Mouse (Mus musculus): ENCODE measurements around the gene Rbms1.

The Rbms1 gene

DNA sequence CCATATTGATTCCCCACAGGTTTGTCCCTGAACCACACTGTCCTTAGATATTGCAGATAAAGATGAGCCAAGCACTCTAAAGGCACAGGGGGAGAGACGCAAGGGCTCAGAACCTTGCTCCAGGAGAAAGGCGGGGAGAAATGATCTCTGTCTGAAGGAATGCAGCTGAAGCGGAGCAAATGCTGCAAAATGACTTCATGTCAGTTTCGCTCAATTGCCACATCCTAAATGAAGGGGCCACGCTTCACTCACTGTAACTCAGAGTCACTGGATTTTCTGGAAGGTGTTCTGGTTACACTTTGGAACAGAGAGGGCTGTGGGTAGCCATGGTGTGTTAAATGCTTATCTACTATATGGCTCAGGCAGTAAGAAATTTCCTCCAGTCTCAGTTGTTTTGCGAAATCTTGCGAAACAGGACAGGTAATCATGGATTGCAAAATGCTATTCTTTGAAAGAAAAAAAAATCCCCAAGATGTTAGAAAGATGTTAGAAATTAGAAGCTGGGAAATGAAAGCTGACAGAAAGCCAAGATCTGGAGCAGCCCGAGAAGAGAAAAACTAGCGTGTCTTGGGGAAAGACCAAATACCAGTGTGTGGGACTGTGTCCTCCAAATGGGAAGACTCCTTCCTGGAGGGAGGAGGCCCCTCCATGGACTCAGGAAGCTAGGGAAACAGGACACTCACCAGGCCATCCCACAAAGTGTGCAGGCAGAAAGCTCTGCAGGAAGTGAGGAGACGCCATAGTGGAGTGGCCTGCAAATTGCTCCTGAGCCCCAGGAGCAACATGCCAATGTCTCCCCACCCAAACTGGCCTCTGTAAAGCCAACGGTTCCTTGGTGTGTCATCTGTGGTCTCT is 155.4 kb downstream of the Rbms1 start:
- 76% methylated on average over 11 of the region's 11 CpGs for WGBS

DNA sequence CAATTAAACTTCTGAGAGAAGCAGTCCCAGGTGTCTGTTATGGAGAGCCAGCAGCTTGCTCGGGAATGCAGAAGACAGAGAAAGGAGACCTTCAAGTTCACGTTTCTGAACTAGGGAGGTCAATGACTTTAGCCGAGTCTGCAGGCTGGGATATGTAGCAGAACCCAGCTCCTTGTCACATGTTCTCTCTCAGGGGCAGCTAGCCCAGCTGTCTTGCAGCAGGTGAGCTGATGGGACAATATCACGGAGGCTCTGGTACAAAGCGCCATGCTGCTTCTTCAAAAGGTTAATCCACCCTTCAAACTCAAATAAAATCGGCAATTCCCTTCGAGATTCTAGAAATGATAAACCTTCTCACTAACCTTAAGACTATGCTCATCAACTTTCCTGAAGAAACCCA is 158.2 kb downstream of the Rbms1 start:
- WGBS: 84% methylated on average over 7 of the region's 7 CpGs

DNA sequence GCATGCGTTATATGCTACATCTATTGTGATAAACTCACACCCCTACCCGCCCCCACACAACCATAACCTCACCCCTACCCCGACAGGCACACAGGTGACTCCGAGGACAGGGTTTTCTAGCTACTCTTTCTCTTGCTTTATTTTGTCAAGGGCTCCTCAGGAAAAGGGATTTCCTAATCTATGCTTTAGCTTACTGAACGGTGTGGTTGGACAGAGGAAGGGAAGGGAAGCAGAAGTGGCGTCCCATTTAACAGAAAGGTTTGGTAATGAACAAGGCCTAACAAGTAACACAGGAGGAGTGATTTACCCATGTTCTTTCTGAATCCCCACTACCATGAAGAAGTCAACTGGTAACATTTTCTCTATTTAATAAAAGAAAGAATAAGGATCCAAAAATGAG is 159.6 kb downstream of the Rbms1 start:
- 88% methylated on average over 6 of the region's 6 CpGs for WGBS

DNA sequence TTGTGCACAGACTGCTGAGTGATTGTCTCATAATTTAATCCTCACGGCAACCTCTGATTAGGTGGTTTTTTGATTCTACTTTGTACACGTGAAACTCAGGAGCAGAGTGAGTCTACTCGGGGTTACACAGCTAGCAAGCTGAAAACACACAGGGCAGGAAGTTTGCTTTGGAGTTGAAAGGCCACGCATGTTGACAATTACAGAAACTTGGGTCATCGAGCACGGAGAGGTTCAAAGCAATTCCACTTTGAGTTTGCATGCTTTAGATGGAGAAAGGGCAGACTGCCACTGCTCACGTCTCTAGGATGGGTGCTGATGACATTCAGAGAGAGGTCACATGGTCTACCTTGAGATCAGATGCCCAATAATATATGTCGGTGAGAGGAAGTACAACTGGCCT is 160.2 kb downstream of the Rbms1 start:
- 67% methylated on average over 8 of the region's 8 CpGs for WGBS

DNA sequence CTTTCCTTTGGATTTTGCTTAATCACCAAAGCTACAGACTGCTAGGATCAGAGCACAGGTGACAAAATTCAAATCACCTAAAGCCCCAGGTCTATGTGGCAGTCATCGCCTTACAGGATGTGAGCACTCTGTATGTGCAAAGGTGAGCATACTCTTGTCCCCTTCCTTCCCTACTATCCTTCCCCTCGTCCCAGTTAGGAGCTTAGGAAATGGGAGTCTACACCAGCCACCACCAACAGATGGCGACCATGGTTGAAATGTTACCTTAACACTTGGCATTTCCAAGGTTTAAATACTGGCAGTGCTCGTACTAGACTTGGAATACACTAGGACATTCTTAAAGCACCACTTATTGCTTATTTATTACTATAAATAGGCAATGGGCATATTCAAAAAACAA is 160.8 kb downstream of the Rbms1 start:
- WGBS: 23% methylated on average over 4 of the region's 4 CpGs

DNA sequence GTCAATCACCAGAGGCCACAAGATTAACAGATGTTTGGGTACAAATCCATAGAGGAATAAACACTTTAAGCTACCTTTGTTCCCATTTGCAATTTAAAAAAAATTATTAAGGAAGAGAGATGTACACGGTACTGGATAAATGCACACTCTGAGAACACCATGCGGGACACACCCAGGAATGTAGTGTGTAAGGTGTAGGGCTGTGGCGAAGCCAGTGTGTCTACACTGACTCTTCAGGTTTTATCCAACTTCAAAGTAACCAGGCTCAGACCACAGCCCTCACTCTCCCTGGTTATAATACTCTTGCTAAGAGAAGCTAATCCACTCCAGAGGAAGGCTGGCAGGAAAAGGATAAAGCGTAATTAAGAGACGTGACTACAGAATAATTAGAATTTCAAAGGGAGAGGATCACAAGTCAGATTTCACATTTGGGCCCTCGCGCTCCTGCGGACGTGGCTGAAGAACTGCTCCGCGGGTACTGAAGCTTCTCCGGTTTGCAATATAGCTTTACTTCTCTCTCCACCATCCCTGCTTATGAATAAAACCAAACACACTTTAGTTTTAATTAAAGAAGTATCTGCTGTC is 161.3 kb downstream of the Rbms1 start:
- WGBS: 69% methylated on average over 12 of the region's 12 CpGs

DNA sequence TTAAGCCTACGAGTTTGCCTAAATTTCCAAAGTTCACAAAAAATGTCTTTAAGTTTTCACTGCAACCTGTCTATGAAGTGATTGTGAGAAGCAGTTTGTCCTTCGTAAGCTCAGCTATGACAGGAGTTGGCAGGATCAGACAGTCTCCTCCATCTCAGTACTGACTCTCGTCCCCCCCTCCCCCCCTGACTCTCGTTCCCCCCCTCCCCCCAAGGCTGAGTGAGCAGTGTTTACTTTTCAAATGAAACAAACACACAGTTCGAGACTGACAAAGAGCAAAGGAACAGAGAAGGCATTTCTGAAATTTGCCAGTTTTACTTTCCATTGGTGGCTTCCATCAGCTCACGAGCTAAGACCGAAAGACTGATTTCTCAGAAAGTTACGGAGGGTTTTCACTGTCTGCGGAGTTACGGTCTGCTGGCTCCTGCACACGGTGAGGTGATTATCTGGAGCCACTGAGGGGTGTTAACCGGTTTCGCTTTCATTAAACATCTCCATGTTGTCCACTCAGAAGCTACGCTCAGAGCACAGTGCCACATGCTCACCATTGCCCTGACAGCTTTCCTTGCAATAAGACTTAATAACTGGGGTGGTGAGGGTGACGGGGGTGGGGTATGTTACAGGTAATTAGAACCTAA is 162.0 kb downstream of the Rbms1 start:
- 55% methylated on average over 15 of the region's 15 CpGs for WGBS

DNA sequence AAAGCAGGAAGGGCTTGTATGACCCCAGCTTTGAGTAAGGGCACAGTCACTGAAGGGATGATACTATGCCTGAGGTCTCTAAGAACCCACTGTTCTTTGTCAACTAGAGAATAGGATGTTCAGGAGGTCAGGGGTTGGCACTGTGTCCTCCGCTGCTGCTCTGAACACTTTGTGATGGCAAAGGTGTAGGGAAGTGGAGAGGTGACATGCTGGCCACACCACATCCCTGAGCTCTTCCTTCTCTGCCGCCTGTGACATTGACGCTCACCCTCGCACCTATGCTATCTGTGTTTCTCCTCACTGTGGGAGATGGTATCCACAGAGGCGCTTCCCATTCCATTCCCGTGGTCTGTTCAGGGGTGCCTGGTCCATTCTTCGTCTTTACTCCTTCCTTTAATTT is 163.2 kb downstream of the Rbms1 start:
- WGBS: 87% methylated on average over 7 of the region's 7 CpGs

DNA sequence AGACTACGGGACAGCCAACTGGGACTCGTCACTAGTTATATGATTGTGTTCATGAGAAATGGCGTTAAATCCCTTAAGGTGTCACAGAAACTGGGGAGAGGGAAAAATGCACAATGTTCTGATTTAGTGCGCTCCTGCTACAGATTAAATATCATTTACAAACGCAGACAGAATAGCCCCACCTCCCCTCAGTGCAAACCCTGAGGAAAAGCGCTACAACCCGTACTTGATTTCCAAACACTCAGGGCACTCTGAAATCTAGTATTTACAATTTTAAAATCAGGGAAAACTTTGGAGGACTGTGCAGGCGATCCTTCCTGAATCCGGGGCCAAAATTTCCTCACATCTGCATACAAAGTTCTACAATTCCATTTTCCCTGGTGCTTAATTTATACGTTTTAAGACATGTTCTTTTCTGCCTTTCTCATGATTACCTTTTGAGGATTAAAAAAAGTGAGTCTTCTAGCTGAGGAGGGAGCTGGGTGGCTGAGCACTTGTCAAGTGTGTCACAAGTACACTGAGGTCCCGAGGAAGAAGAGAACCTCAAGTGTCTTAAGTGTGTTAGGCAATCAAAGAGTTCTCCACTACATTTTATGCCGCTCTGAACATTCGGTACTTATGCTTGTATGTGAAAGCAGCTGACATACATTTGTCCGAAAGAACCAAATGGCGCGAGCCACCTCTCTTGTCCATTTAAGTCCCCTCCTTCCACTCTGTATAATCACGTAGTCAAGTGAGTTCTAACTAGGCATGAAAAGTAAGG is 164.0 kb downstream of the Rbms1 start:
- 88% methylated on average over 17 of the region's 17 CpGs for WGBS

DNA sequence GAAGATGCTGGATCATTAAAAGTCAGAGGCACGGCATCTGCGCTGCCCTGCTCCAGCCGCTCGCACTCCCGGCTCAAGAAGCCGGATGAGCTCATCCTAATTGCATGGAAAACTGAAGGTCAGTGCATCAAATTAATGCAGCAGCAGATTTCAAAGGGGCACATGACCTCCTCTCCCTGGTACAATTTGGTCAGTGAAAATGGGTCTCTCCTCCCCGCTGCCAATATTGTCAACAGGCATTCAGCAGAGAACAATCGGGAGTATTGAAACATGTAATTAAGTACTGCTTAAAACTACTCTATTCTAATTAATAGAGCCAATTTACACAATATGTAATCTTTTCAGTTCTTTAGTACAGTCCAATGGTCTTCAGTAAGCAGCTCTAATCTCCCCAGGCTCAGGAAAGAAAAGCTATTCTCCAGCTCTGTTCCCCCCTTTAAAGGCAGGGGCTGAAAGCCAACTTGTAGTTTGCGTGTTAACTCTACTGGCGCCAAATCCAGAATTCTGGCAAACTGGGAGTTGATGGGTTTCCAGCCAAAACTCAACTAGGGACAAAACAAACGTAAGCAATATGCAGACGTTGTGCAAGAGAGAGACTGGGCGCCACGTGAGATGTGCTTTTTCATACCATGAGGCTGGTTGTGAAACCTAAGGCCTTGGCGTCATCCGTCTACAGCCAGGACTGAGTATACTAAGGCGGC is 165.9 kb downstream of the Rbms1 start:
- 72% methylated on average over 17 of the region's 17 CpGs for WGBS

DNA sequence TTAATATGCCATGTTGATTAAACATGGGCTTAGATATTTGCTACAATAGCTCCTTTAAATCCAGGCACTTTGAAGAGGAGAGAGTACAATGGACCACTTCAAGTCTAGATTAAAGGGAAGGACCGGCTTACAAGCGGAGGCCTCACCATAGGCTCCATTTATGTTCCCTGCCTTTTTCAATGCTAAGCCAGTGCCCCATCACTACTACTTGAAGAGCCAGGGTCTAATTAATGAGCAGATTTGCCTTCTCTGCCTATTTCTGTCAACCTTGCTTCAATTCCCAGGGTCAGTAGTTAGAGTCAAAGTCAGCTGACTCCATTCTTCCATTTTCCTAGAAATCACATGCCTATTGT is 166.4 kb downstream of the Rbms1 start:
- 82% methylated on average over 2 of the region's 2 CpGs for WGBS

DNA sequence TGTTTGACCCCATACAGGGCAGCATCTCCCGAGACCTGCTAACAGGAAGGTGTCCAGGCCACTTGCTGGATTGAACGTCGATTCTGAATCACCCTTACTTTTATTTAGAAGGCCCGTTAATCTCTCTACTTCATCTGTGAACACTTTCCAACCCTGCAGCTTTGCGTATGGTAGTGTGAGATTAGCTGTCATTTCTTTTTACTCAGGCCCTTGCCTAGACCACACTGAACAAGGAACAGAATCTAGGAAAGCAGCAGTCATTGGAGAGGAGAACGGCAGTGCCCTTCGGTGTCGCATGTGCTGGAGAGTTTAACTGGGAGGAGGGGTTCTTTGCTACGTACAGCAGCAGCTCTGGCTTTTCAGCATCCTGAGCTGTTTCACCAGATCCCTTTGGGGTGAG is 167.1 kb downstream of the Rbms1 start:
- WGBS: 85% methylated on average over 9 of the region's 9 CpGs

DNA sequence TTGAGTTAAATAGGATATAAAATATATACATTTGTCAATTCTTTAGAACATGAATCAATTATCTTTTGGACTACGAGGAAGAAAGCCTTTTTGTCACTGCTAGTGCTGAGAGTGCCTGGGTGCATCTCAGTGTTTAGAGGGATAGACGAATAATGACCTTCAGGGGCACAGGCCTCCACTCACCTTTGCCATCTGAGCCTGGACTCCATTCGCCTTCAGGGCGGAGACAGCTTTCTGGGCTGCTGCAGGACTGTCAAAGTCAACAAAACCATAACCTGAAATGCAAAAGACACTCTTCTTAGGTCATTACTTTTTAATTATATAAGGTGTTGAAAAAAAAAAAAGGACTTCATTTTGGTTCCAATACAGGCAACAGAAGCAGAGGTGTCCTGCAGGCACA is 170.5 kb downstream of the Rbms1 start:
- 92% methylated on average over 4 of the region's 4 CpGs for WGBS

DNA sequence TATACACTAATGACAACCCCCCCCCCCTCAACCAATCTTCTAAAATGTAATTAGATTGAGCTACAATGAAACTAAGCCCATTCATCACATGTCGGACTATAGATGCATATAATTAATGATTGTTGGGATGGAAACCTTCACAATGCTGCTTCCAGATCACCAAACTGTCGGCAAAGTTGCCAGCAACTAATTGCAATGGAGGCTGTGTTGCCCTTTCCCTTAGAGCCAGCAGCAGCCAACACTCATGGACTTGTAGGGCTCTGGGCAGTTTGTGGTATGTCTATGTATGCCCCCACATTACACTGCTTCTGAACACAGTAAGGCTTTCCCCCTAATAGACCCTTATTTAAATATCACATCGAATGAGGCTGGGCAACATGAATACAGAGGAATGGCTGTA is 173.9 kb downstream of the Rbms1 start:
- 78% methylated on average over 3 of the region's 3 CpGs for WGBS

DNA sequence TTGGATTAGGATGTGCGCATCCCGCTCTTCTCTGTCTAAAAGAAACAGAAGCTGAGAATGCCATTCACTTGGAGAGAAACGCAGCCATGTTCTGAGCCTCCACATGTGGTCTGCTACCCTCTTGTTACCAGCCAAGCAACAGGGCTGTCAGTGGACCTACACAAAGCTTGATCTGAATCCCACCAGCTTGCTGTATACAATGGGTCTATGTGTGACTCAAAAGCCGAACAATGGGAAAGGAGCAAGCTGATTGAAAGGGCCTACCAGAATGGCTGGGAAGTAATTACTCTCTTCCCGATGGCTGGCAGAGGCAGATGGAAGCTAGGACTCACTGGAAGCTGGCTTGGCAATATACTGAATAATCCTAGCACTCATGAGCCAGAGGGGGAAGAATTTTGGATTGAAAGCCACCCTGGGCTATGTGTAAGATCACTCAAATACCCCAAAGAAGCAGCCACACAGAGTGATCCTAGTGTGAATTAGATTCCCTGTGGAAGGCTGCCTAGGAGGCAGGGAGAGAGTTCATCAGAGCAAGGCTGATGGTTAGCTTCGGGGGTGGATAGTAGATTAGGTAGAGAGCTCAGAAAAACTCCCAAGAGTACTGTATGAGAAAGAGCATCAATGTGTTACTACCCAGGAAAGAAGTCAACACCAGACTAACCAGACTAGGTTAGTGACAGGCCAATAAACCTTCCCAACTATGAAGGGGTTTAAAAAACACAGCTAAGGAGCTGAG is 174.7 kb downstream of the Rbms1 start:
- 71% methylated on average over 6 of the region's 6 CpGs for WGBS

DNA sequence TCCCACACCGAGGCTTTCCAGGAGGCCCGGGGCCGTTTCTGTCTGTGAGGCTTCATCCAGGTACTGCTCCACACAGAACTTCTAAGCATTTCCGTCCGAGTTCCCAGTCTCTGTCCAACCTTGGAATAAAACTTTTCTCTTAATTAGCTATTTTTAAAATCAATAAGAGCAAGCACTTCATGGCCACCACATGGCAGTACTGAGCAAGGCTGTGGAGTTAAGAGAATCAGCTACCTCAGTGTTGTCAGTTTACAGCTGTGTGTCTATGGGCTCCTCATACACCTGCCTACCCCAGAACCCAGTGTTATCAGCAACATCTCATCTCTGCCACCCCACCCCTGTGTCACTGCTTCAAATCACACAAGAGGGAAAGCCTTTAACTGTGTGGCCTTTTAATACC is 175.9 kb downstream of the Rbms1 start:
- WGBS: 78% methylated on average over 5 of the region's 5 CpGs

DNA sequence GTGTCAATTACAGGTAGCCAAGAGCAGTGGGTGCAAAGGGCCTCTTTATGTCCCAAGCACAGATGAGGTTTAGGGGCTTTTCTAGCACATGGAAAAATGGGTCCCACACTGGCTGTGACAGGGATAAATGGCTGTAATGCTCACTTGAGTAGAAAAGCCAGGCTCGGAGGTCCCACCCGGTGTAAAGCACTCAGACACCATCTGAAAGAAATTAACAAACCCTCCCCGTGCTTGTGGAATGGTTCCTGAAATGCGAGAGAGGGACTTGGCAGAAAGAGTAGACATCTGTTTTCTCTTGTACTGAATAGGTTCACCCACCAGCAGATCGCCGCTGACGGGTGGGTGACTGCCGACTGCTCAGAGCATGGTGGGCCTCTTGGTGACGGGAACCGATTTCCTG is 176.7 kb downstream of the Rbms1 start:
- 33% methylated on average over 10 of the region's 10 CpGs for WGBS

DNA sequence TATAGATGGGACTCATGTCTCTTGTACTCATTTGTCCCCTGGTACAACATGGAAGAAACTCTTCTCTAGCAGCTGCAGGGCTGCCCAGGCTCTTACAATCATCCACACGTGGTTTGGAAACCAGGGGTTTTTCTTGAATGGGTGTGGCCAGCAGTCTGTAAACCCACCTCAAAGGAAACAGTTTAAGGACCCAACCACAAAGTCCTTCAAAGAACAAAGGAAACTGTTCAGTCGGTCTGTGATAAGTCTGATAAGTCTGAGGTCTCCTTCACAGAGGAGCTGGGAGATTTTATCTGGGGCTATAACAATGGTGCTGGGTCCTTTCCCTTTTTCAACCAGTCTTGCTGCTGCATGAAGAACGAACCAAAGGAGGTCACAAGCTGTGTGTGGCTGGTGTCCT is 188.5 kb downstream of the Rbms1 start:
- WGBS: 61% methylated on average over 3 of the region's 3 CpGs

DNA sequence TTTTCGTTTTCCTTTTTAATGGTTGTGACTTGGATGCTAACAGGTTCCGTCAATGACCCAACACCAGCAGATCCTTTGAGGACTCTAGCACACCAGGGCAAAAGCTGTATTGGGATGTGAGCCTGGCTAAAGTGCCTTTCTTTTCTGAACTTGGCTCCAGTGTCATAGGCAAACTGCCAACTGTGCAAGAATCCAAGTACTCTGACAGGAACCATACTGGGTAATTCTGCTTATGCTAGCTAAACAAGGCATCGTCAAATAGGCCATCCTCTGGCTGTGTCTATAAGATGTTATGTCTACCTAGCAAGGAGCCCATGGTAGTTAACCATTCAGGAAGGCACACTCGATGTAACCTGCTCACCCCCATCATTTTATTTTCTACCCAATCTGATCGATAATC is 189.4 kb downstream of the Rbms1 start:
- 64% methylated on average over 5 of the region's 5 CpGs for WGBS

DNA sequence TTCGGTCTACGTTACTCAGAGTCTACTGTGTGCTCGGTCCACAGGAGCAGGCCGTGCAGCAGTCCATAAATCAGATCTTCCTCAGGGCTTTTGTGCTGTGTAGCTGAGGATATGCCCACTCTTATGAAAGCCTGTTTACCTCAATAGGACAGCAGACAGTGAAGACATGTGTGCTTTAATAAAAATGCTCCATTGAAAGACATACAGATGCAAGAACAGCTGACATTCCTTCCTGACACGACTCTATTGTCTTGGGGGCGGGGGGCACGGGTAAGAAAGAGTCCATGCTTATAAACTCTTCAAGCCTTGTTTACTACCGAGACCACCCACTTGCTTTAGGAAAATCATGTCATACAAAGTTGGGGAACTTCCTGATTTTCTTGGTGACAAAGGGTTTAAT is 196.6 kb downstream of the Rbms1 start:
- 73% methylated on average over 8 of the region's 8 CpGs for WGBS

DNA sequence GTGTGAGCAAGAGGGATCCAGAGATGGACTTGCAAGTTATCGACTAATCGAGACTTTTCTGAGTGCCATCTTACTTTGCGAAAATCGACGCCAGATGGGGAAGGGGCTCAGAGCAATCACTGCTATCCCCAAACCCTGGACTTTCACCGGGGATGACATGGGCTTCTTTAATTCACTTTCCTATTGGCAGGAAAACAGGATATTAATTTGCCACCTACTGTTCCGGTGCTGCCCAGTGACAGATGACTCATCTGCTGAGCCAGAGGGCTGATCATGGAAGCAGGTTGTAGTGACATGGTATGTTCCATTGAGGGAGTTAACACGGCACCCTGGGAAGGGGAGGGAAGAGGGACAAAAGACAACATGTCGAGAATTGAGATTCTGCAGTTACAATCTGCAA is 206.8 kb downstream of the Rbms1 start:
- 84% methylated on average over 9 of the region's 9 CpGs for WGBS
